Mouse (Mus musculus): ENCODE results near the gene Shisa8.
"Not testable (repeated sequence)": the region's sequence is repeated elsewhere in the genome, so short reads cannot be mapped to it uniquely, and the experiment has no call there.

Gene Shisa8

DNA sequence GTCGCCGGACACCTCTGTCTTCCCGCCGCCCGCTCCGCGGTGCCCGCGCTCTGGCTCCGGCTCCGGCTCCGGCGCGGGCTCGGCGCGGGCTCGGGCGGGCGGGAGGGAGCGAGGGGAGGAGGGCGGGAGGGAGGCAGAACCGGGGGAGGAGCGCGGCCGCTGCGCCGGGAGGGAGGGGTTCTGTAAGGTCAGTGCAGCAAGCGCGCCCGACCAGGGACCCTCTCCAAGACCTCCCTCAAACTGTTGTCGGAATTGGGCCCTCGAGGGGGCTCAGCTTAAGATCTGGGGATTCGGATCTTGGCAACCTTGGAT, at the start of gene Shisa8:
TSS of gene Shisa8 (minus strand) at position 64 of the 312 bp plus-strand sequence.
- no peak for DNase-seq (ENCODE audit: low spot score in 2 of 2)

DNA sequence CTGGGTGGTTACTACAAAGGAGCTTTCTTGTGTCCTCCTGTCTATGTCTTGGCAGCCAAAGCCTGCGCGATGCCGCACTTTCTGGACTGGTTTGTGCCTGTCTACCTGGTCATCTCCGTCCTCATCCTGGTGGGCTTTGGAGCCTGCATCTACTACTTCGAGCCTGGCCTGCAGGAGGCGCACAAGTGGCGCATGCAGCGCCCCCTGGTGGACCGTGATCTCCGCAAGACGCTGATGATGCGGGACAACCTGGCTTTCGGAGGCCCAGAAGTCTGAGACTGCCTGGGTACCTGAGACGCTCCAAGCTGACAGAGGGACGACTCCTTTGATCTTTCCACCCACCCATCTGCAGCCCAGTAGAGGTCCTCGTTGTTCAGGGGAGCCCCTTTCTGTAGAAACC, 46.9 kb upstream of the Shisa8 start:
- no peak for DNase-seq (ENCODE audit: low spot score in 2 of 2)

DNA sequence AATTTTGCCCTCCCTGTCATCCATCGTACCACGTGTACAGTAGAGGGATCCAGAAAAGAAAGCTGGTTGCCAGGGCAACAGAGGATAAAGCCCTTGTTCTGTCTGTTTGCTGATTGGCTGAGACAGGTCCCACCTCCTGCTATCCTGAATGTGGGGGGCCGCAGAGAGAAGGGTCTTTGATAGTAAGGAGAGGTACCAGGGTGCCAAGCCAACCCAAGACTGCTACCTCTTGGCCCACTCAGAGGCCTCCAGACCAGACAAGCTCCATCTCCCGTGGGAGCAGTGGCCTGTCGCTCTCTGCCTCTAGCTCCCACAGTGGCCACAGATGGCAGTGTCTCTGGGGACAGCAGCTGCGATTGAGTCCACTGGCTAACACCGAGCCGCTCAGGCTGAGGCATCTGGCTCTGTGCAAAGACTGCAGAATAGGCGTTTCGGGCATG, 43.3 kb upstream of the Shisa8 start:
- no peak for DNase-seq (ENCODE audit: low spot score in 2 of 2)

DNA sequence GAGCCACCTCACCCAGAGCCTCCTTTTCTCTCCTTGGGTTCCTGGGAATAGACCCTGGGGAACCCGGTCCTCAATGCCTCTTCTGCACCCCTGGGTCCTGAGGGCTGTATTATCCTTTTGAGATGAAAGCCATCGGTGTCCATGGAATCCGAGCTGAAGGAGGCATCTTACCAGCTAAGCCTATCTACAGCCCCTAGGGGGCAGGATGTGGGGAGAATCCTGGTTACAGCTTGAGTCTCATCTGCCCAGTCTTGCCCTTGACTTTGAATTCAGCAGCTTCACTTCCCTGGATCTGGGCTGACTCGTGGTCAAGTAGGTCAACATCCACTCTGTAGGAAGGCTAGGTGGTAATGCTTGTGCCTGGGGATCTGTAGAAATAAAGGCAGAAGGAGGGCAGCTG, 42.6 kb upstream of the Shisa8 start:
- no peak for DNase-seq (ENCODE audit: low spot score in 2 of 2)

DNA sequence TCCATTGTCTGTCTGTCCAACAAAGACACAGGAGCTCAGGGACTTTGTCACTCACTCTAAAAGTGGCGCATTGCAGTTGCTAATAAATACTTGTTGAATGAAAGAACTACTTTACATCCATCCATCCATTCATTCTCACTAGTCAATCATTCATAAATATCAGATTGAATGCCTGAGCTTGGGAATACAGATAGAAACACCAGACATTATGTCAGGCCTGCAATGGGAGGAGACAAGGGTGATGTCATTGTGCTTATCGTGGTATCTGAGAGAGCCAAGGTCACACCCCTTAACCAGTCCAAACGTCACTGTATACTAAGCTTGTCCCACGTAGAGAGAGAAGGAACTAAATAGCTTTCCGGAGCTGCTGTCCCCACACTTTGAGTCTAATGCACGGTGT, 39.5 kb upstream of the Shisa8 start, which contains the start of gene 1500009C09Rik:
TSS of gene 1500009C09Rik (plus strand) at position 301 of the 400 bp plus-strand sequence.
- no peak for DNase-seq (ENCODE audit: low spot score in 2 of 2)

DNA sequence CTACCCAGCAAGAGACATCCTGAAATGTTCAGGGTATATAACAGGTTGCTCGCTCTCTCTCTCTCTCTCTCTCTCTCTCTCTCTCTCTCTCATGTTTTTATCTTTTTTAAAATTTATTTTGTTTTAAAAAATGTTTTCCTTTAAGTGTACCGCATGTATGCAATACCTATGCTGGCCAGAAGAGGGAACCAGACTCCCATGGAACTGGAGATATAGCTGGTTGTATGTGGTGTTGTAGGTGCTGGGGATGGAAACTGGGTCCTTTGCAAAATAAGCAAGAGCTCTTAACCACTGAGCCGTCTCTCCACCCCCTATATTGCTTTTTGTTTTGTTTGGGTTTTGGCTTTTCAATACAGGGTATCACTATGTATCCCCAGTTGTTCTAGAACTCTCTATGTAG, 39.0 kb upstream of the Shisa8 start:
- no peak for DNase-seq (ENCODE audit: low spot score in 2 of 2)

DNA sequence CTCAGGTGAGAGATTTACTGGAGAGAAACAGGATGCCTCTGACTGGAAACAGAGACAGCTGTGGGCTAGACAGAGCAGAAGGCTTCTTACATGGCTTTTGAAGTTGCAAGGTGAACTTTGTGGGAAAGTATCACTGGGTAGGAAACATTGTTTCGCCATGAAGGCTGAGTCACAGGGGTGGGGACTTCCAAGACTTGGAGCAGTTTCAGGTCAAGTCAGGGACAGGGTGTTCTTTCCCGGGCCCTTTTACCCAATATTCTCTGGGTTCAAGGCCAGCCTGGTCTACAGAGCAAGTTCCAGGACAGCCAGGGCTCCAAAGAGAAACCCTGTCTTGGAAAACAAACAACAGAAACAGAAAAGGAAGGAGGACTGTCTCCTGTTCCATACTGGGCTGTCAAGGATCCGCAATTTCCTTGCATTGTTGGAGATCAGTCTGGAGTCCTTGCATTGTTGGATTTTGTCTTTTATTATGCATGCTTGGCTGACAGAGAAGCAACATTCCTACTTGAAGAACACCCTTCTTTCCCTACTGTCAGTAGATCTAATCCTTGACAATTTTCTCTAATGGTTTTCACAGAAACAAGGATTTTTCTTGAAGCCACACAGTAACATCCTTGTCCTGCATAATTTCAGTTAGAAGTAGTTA, 34.6 kb upstream of the Shisa8 start:
- peak in 1 of 2 experiments; percentile 31 for DNase-seq (ENCODE audit: low spot score in 2 of 2)

DNA sequence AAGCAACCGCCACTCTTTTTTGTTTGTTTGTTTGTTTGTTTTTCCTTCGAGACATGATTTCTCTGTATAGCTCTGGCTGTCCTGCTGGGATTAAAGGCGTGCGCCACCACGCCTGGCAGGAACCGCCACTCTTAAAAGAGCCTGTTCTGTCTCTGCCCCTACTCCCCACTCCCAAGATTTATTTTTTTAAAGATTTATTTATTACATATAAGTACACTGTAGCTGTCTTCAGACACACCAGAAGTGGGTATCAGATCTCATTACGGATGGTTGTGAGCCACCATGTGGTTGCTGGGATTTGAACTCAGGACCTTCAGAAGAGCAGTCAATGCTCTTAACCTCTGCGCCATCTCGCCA, 32.2 kb upstream of the Shisa8 start:
- DNase-seq (ENCODE audit: low spot score in 2 of 2): not testable (repeated sequence)

DNA sequence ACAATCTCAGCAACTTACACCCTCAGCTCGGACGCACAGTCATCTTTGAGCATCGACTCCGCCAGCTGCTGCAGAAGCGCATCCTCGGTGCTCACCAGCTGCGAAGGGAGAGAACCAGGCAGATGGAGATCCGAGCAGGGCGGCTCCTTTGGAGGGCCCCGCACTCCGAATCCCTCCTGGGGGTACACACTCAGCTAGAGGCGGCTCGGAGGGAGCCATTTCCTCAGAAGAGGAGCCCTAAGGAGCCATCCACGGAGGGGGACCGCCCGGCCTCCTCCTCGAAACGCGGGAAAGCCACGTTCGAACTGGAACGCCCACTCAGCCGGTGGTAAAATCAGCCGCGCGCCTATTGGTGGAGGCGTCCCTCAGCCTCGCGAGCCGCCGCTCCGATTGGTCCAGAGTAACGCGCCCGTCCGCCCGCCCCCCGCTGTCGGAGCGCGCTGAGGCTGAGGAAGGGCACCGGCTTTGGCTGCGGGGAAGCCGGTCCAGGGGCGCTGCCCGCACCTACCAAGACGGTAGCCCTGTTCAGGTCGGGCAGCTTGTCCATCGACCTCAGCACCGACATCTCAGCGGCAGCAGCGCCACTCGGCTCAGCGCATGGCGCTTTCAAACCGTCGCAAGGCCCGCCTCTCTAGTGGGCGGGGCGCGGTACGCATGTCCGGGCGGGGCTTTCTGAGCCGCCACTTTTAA, 31.6 kb upstream of the Shisa8 start, which contains the start of gene Cenpm:
TSS of gene Cenpm (minus strand) at position 634 of the 690 bp plus-strand sequence.
- DNase-seq (ENCODE audit: low spot score in 2 of 2): peak; percentile 83 to 93

DNA sequence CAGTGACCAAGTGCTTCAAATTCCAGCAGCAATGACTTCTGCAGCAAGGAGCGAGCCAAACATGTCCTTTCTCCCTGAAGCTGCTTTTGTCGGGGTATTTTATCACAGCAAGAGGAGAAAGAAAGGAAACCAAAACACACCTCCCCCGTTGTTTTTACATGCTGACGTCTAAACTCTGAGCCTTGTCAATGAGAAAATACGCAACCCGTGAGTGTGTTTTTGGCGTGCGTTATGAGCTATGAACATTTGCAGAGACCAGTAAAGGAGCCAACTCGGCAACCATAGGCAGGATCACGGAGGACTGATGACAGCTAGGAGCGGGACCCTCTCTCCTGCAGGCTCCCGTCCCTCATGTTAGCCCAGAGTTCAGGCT, 31.1 kb upstream of the Shisa8 start:
- no peak for DNase-seq (ENCODE audit: low spot score in 2 of 2)

DNA sequence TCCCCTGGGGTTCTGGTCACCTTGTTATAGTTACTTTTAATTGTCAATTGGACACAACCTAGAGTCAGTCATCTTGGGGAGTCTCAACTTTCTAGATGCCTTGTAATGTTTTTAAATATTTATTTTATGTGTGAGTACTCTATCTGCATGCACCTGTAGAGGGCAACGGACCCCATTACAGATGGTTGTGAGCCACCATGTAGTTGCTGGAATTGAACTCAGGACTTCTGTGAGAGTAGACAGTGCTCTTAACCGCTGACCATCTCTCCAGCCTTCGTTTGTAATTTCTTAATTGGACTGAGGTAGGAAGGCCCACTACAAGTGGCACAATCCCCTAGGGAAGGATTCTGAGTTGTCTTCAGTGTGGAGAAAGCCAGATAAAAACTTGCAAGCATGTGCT, 30.7 kb upstream of the Shisa8 start:
- no peak for DNase-seq (ENCODE audit: low spot score in 2 of 2)

DNA sequence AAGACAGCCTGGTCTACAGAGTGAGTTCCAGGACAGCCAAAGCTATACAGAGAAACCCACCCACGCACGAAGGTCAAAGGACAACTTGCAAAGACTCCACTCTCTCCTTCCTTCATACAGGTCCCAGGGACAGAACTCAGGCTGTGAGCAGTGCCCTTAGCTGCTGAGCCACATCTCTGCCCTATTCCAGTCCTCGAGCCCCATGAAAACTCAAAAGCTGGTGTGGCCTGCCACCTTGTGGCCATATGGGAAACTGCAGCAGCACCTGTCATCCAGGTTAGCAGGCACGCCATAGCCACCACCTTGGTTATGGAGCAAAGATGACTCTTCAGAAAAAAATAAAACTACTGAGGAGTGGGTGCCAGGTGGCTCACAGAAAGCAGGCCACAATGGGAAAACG, 23.9 kb upstream of the Shisa8 start:
- DNase-seq (ENCODE audit: low spot score in 2 of 2): peak; percentile 67 to 86

DNA sequence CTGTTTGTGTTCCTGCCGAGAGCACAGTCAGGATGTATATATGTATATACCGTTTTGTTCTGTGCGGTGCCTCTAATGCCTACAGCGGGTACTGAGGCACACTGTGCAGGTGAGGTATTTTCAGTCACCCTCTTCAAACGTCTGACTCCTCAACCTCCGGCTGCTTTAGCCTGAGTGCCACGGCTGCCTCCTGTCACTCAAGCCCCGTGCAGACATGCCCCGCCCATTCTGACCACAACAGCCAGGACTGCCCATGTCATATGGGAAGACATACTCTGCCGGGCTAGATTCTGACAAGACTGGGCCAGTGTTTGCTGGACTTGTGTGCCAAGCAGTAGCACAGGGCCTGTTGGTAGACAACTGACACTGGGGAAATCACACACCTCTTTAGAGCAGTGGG, 23.0 kb upstream of the Shisa8 start:
- DNase-seq (ENCODE audit: low spot score in 2 of 2): no peak

DNA sequence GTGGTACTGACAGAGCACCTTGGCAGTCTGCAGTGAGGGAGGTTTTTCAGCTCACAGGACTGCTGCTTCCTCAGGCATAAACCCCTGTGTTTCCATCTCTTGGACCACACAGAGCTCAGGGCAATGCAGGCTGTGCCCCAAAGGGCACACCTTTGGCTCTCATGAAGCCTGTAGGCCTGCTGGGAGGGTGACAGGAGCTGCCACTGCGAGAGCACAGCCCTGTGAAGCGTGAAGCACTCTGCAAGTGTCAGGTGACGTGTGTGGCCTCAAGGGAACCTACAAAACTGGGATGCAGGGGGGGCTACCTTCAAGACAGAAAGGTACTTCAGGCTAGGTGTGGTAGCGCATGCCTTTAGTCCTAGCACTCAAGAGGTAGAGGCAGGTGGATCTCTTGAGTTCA, 20.0 kb upstream of the Shisa8 start:
- no peak for DNase-seq (ENCODE audit: low spot score in 2 of 2)

DNA sequence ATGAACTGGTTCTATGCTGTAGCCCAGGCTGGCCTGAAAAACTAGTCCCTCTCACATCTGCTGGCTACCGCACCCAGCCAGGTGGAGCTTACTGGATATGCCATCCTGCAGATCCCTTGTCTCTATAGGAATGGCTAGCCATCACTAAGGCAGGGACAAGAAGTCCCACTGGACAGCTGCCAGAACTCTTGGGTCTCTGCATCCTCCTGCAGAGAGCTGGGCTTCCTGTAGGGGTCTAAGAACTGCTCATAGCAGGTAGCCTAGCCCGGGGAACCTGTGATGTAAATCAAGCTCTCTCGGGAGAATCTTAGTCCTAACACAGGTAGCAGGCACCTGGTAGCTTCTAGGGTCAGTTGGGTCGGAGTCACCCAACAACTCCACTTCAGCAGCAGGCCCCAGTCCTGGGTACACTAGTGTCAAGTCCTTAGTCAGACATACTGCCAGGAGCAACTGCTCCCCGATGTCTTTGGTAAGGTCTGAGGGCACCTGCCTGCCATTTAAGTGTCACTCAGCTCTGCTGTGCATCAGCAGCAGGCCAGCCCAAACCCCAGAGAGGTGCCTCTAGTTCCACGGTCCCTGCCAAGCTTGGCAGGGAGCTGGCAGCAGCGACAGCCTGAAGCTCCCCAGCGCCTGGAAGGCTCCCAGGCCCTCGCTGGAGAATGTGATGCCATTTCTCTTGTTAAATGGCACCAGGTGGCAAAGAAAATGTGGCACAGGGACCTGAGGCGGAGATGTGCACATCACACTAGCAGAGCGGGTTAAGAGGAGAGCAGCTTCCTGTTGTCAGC, 19.2 kb upstream of the Shisa8 start:
- no peak for DNase-seq (ENCODE audit: low spot score in 2 of 2)

DNA sequence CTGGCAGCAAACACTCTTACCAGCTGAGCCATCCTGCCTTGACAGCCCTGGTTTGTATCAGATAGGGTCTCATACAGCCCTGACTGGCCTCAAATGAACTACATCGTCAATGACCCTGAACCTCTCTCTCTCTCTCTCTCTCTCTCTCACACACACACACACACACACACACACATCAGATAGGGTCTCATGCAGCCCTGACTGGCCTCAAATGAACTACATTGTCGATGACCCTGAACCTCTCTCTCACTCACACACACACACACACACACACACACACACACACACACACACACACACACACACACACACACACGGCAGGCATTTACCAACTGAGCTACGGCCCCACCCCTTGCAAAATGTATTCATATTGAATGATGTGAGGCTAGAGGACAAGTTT, 18.5 kb upstream of the Shisa8 start:
- DNase-seq (ENCODE audit: low spot score in 2 of 2): no peak

DNA sequence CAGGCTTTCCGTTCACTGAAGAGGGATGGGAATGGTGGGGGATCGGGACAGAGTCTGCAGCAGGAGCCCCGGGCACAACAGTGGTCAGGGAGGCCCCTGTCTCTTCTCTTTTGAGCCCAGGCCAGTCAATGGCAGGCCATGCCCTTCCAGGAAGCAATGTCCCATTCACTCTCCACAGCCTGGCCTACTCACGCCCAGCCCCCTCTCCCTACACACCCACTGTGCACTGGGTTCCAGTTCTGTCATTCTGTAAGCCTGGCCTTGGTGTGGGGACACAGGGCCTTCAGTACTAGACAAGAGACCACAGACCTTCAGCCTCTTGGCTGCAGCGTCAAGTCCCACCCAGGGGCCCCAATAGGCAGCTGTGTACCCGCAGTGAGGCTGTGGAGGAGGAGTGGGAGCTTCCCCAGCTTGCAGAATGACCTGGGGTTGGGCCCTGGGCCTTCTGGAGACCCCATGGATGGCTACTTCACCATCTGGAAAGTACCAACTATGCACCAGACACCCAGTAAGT, 17.5 kb upstream of the Shisa8 start:
- no peak for DNase-seq (ENCODE audit: low spot score in 2 of 2)

DNA sequence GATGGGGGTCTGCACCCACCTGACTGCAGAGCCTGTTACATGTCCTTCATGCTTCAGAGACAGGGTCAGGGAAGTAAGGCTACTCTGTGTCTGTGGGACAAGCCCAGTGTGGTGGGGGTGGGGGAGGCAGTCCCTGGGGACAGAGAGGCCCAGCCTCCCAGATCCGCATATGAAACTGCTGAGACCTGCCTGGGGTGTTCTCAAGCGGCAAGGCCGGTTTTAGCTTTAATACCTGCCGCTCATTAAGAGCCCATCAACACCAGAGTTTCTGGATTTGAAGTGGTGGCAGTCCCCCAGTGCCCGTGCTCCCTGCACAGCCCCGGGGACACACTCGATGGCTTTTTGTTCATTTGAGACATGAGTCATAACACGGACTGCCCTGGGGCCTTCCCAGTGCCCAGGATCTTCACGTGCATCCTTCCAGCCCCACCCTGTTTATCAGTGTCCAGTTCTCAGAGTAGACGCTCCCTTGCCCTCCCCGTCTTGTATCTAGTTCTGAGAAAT, 17.0 kb upstream of the Shisa8 start:
- no peak for DNase-seq (ENCODE audit: low spot score in 2 of 2)

DNA sequence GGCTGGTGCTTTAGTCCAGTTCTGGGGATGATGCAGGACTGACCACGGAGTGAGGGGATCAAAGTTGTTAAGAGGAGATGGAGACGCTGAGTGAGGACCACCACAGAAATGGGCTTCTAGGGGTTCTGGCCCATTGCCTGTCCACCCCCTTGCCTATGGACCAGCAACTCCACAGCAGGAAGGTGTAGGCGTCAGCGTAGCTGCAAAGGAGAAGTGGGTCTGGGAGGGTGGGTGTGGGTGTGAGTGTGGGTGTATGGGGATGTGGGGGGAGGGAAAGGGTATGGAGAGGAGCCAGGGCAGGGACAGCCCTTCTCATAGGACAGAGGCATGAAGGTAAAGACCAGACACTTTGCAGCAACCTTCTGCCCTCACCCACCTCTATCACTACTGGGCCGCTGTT, 13.2 kb upstream of the Shisa8 start:
- no peak for DNase-seq (ENCODE audit: low spot score in 2 of 2)

DNA sequence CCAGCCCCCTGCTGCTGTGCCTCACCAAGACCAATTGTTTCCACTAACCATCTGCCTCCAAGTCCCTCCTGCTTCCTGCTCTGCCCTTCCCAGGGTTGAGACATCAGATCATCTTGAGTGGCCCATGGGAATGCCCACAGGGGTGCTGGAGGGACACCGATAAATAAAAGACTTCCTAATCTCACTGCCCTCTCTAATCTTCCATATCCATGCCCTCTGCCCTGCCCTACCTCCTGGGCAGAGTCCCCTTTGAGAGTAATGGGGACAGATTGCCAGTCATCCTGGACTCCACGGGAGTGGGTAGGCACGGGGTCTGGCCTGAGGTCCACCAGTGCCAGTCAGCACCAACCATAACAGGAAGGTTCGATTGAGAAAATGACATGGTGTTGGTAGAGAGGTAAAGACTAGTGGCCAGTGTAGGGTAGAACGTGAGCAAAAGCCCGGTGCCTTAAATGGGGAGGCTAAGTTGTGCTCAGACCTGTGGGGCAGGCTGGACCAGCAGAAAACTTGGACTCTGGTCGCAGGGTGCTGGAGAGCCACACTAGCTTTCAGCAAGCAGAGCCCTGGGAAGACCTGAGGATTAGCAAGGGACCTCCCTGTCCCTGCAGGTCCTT, 12.1 kb upstream of the Shisa8 start:
- DNase-seq (ENCODE audit: low spot score in 2 of 2): no peak

DNA sequence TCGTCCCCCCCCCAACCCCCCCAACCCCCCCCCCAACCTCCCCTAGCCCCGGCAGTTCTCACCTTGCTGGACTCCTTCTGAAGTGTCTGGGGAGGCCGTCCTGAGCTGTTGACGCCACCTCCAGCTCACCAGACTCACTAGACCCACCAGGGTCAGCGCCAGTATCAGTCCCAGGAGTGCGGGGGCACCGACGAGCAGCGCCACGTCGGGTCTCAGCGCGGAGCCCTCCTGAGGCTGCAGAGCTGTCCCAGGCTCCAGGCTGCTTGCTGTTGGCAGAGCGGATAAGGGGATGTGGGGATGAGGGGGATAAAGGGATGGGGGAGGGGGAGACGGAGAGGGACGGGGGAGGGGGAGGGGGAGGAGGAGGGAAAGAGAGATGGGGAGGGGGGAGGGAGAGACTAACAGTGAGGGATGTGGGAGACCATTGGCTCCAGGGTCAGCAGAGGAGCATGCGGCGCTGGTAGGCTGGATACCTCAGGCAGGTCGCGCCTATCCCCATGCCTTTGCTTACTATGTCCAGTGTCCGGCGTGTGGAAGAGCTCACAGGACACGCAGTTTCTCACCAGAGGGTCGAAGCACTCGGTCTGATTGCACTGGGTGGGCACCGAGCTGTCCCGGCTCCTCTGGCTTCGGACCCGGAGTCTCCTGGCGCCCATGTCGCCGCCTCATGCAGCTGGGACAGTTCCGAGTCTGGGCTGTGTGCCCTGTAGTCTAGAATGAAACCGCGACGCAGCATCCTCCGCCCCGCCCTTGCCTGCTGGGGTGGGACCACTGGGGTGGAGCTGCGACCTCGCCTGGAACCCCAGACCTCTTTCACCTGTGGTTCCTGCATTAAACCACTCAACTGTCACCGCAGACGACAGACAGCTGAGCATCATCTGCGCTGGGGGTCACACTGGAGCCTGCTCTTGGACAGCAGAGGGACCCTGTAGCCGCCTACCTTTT, 11.3 kb upstream of the Shisa8 start, which contains the start of gene Tnfrsf13c:
TSS of gene Tnfrsf13c (minus strand) at position 713 of the 945 bp plus-strand sequence.
- no peak for DNase-seq (ENCODE audit: low spot score in 2 of 2)

All from urinary bladder, adult 18-20 months (tissue).